Mouse (Mus musculus) layer of hippocampus, adult 9-10 months (tissue): ENCODE data around the gene Mtmr3.

ENCODE experiments used
- DNase-seq: peaks from one replicate; pipeline ENCODE4 v3.0.0; 2022; ENCODE audit warnings: low spot score

Mtmr3 gene

GRCm38 (mm10) chr11:4594608-4595500 is at the start of gene Mtmr3:
Gene Mtmr3 (minus strand): TSS chr11:4594863.
- DNase-seq, result peak; percentile 80

GRCm38 (mm10) chr11:4643722-4644121 is 49.1 kb upstream of the Mtmr3 start:
- no peak for DNase-seq

- no peak for DNase-seq
Observed at GRCm38 (mm10) chr11:4641185-4641584, 46.5 kb upstream of the Mtmr3 start.

GRCm38 (mm10) chr11:4638261-4638660 is 43.6 kb upstream of the Mtmr3 start:
- DNase-seq, result no peak

- peak; percentile 69 for DNase-seq
Observed at GRCm38 (mm10) chr11:4637534-4638234, 43.0 kb upstream of the Mtmr3 start, which contains the start of gene Ascc2. Gene Ascc2 (plus strand): TSS chr11:4637747.

GRCm38 (mm10) chr11:4636782-4637342 is 42.2 kb upstream of the Mtmr3 start:
- DNase-seq, result no peak

GRCm38 (mm10) chr11:4634395-4634794 is 39.7 kb upstream of the Mtmr3 start:
- DNase-seq, result no peak

- DNase-seq, result no peak
Observed at GRCm38 (mm10) chr11:4633420-4633819, 38.8 kb upstream of the Mtmr3 start.

GRCm38 (mm10) chr11:4629861-4630280 is 35.2 kb upstream of the Mtmr3 start:
- no peak for DNase-seq

GRCm38 (mm10) chr11:4627636-4628035 is 33.0 kb upstream of the Mtmr3 start:
- no peak for DNase-seq

GRCm38 (mm10) chr11:4625931-4626330 is 31.3 kb upstream of the Mtmr3 start:
- no peak for DNase-seq

- DNase-seq, result no peak
Observed at GRCm38 (mm10) chr11:4622997-4623396, 28.3 kb upstream of the Mtmr3 start.

GRCm38 (mm10) chr11:4622442-4622986 is 27.9 kb upstream of the Mtmr3 start:
- DNase-seq, result no peak

GRCm38 (mm10) chr11:4621866-4622265 is 27.2 kb upstream of the Mtmr3 start:
- no peak for DNase-seq

GRCm38 (mm10) chr11:4620501-4621108 is 25.9 kb upstream of the Mtmr3 start:
- DNase-seq, result no peak

GRCm38 (mm10) chr11:4620017-4620485 is 25.4 kb upstream of the Mtmr3 start, which contains the start of gene Gm11032:
Gene Gm11032 (plus strand): TSS chr11:4620067.
- DNase-seq, result no peak

GRCm38 (mm10) chr11:4611904-4612303 is 17.2 kb upstream of the Mtmr3 start:
- no peak for DNase-seq

GRCm38 (mm10) chr11:4606541-4606940 is 11.9 kb upstream of the Mtmr3 start:
- no peak for DNase-seq

GRCm38 (mm10) chr11:4605414-4605813 is 10.8 kb upstream of the Mtmr3 start:
- no peak for DNase-seq

GRCm38 (mm10) chr11:4604441-4604840 is 9.8 kb upstream of the Mtmr3 start:
- no peak for DNase-seq

- no peak for DNase-seq
Observed at GRCm38 (mm10) chr11:4602691-4603441, 8.2 kb upstream of the Mtmr3 start.
